Mouse (Mus musculus): ENCODE data around the gene Olfr676. TPM values are rescaled to one million over a fixed set of nuclear protein-coding genes. Genes with fewer than 3 reads are reported as not detected.

Olfr676 gene
- not detected for polyA plus RNA-seq (2017; shearing (Covaris generic))

GRCm38 (mm10) chr7:105032398-105032797, at the start of gene Olfr676:
Gene Olfr676 (plus strand): TSS chr7:105032698.

GRCm38 (mm10) chr7:105001929-105002328, 30.6 kb upstream of the Olfr676 start, which contains the start of gene Olfr672:
Gene Olfr672 (minus strand): TSS chr7:105002029.

GRCm38 (mm10) chr7:105028360-105028759, 4.1 kb upstream of the Olfr676 start, which contains the start of gene Olfr675:
Gene Olfr675 (minus strand): TSS chr7:105028460.

GRCm38 (mm10) chr7:105064175-105064574, 31.7 kb downstream of the Olfr676 start, which contains the start of gene Olfr678:
Gene Olfr678 (plus strand): TSS chr7:105064475.

GRCm38 (mm10) chr7:105080905-105081304, 48.4 kb downstream of the Olfr676 start, which contains the start of gene Olfr679:
Gene Olfr679 (plus strand): TSS chr7:105081205.

Other genes with a start within 250 kb of the Olfr676 start
- gene Usp17lb, start 190.1 kb upstream of the Olfr676 start, polyA plus RNA-seq (2017; shearing (Covaris generic)) = not detected
- 0.14 TPM for gene Usp17la, start 175.7 kb upstream of the Olfr676 start, polyA plus RNA-seq (2017; shearing (Covaris generic))
- not detected for gene Olfr665, start 154.7 kb upstream of the Olfr676 start, polyA plus RNA-seq (2017; shearing (Covaris generic))
- gene Olfr666, start 136.7 kb upstream of the Olfr676 start, polyA plus RNA-seq (2017; shearing (Covaris generic)) = not detected
- gene Olfr667, start 111.2 kb upstream of the Olfr676 start, polyA plus RNA-seq (2017; shearing (Covaris generic)) = not detected
- not detected for gene Olfr668, start 104.6 kb upstream of the Olfr676 start, polyA plus RNA-seq (2017; shearing (Covaris generic))
- gene Olfr669, start 98.5 kb upstream of the Olfr676 start, polyA plus RNA-seq (2017; shearing (Covaris generic)) = not detected
- gene Olfr670, start 70.1 kb upstream of the Olfr676 start, polyA plus RNA-seq (2017; shearing (Covaris generic)) = not detected
- gene Olfr671, start 53.6 kb upstream of the Olfr676 start, polyA plus RNA-seq (2017; shearing (Covaris generic)) = 0.13 TPM
- not detected for gene Olfr672, start 30.7 kb upstream of the Olfr676 start, polyA plus RNA-seq (2017; shearing (Covaris generic))
- gene Olfr675, start 4.2 kb upstream of the Olfr676 start, polyA plus RNA-seq (2017; shearing (Covaris generic)) = 0.08 TPM
- gene Olfr677, start 18.7 kb downstream of the Olfr676 start, polyA plus RNA-seq (2017; shearing (Covaris generic)) = not detected
- gene Olfr678, start 31.8 kb downstream of the Olfr676 start, polyA plus RNA-seq (2017; shearing (Covaris generic)) = not detected
- gene Olfr679, start 48.5 kb downstream of the Olfr676 start, polyA plus RNA-seq (2017; shearing (Covaris generic)) = not detected
- not detected for gene Olfr680-ps1, start 60.1 kb downstream of the Olfr676 start, polyA plus RNA-seq (2017; shearing (Covaris generic))
- not detected for gene Olfr681, start 84.1 kb downstream of the Olfr676 start, polyA plus RNA-seq (2017; shearing (Covaris generic))
- not detected for gene Olfr683, start 114.3 kb downstream of the Olfr676 start, polyA plus RNA-seq (2017; shearing (Covaris generic))
- not detected for gene Olfr684, start 131.0 kb downstream of the Olfr676 start, polyA plus RNA-seq (2017; shearing (Covaris generic))
- gene Olfr685, start 153.3 kb downstream of the Olfr676 start, polyA plus RNA-seq (2017; shearing (Covaris generic)) = not detected
- not detected for gene Olfr686, start 174.8 kb downstream of the Olfr676 start, polyA plus RNA-seq (2017; shearing (Covaris generic))

Measured in CD4-positive, CD25-positive, alpha-beta regulatory T cell (primary cell).